Mouse (Mus musculus) heart, adult 8-10 months (tissue): ENCODE measurements around the gene Hbq1a. TPM values are rescaled to one million over a fixed set of nuclear protein-coding genes. Genes with fewer than 3 reads are reported as not detected.
"Not testable (repeated sequence)": the region's sequence is repeated elsewhere in the genome, so short reads cannot be mapped to it uniquely, and the experiment has no call there.

Experiments
- DNase-seq: peaks from one replicate; pipeline ENCODE4 v3.0.0; 2022; ENCODE audit warnings: low spot score
- total RNA-seq, 4 experiments: library from RNA; stranded (reverse); gene quantifications; 2 replicates each; pipeline ENCODE4 v1.2.4; 2022

Hbq1a gene
- total RNA-seq, 4 experiments from 2014 or later: 0.83 TPM; not detected in 3

GRCm38 (mm10) chr11:32284582-32284981, 15.3 kb upstream of the Hbq1a start:
- DNase-seq: not testable (repeated sequence)

GRCm38 (mm10) chr11:32285031-32285775, 14.7 kb upstream of the Hbq1a start:
- no peak for DNase-seq

- DNase-seq: not testable (repeated sequence)
Measured at GRCm38 (mm10) chr11:32285887-32286286, 14.0 kb upstream of the Hbq1a start.

GRCm38 (mm10) chr11:32286695-32287492, 13.0 kb upstream of the Hbq1a start, which contains the start of gene Hbq1b:
Hbq1b (plus strand) TSS chr11:32286965.
- peak; percentile 67 for DNase-seq

- DNase-seq: no peak
Measured at GRCm38 (mm10) chr11:32287493-32287825, 12.4 kb upstream of the Hbq1a start.

- DNase-seq: not testable (repeated sequence)
Measured at GRCm38 (mm10) chr11:32292819-32293218, 7.0 kb upstream of the Hbq1a start.

GRCm38 (mm10) chr11:32293479-32293878, 6.4 kb upstream of the Hbq1a start:
- not testable (repeated sequence) for DNase-seq

- not testable (repeated sequence) for DNase-seq
Measured at GRCm38 (mm10) chr11:32296203-32296602, 3.7 kb upstream of the Hbq1a start, which contains the start of gene Hba-a2. Hba-a2 (plus strand) TSS chr11:32296489.

- DNase-seq: not testable (repeated sequence)
Measured at GRCm38 (mm10) chr11:32297417-32297816, 2.5 kb upstream of the Hbq1a start.

- DNase-seq: no peak
Measured at GRCm38 (mm10) chr11:32297866-32298531, 1.9 kb upstream of the Hbq1a start.

GRCm38 (mm10) chr11:32298532-32298918, 1.3 kb upstream of the Hbq1a start:
- DNase-seq: no peak

- no peak for DNase-seq
Measured at GRCm38 (mm10) chr11:32300279-32301267, 704 bp downstream of the Hbq1a start.

- no peak for DNase-seq
Measured at GRCm38 (mm10) chr11:32301506-32301905, 1.6 kb downstream of the Hbq1a start.

- DNase-seq: no peak
Measured at GRCm38 (mm10) chr11:32302824-32303419, 3.1 kb downstream of the Hbq1a start.

- no peak for DNase-seq
Measured at GRCm38 (mm10) chr11:32303455-32303854, 3.6 kb downstream of the Hbq1a start.

- DNase-seq: no peak
Measured at GRCm38 (mm10) chr11:32307006-32307405, 7.1 kb downstream of the Hbq1a start.

GRCm38 (mm10) chr11:32309446-32309845, 9.6 kb downstream of the Hbq1a start:
- DNase-seq: no peak

GRCm38 (mm10) chr11:32309928-32310327, 10.1 kb downstream of the Hbq1a start:
- no peak for DNase-seq

- no peak for DNase-seq
Measured at GRCm38 (mm10) chr11:32316009-32316408, 16.1 kb downstream of the Hbq1a start.

- no peak for DNase-seq
Measured at GRCm38 (mm10) chr11:32320507-32321195, 20.8 kb downstream of the Hbq1a start.
